Mouse (Mus musculus) neural tube, embryonic 13.5 days (tissue): Measurements from ENCODE around the gene Vps13a. TPM values are rescaled to one million over a fixed set of nuclear protein-coding genes. Genes with fewer than 3 reads are reported as not detected.

ENCODE experiments used
- ATAC-seq: fragments of 200-750 bp; cut with Nextera tagmentation; 2 replicates; pipeline ENCODE4 v1.8.0; 2017; ENCODE audit warnings: low read depth, mild to moderate bottlenecking, moderate TSS enrichment, moderate library complexity
- H3K27ac ChIP-seq: fragments of 300-500 bp; sonication (generic); replicated peaks from 2 replicates; pipeline ENCODE4 v1.5.1; 2015; ENCODE audit warnings: moderate library complexity, mild to moderate bottlenecking, inconsistent platforms
- H3K27me3 ChIP-seq: fragments of 300-500 bp; sonication (generic); 2 replicates; pipeline ENCODE4 v1.6.1; 2015; ENCODE audit warnings: mild to moderate bottlenecking, inconsistent platforms
- H3K36me3 ChIP-seq: fragments of 300-500 bp; sonication (generic); 2 replicates; pipeline ENCODE4 v1.6.1; 2015; ENCODE audit warnings: mild to moderate bottlenecking, inconsistent platforms
- H3K4me1 ChIP-seq: fragments of 300-500 bp; sonication (generic); replicated peaks from 2 replicates; pipeline ENCODE4 v1.6.1; 2015; ENCODE audit warnings: inconsistent platforms
- H3K4me2 ChIP-seq: fragments of 300-500 bp; sonication (generic); 2 replicates; pipeline ENCODE4 v1.6.1; 2015; ENCODE audit warnings: inconsistent platforms, mild to moderate bottlenecking, moderate library complexity
- H3K4me3 ChIP-seq: fragments of 300-500 bp; sonication (generic); 2 replicates; pipeline ENCODE4 v1.5.1; 2015; ENCODE audit warnings: mild to moderate bottlenecking, inconsistent platforms
- H3K9ac ChIP-seq: fragments of 300-500 bp; sonication (generic); 2 replicates; pipeline ENCODE4 v1.6.1; 2015; ENCODE audit warnings: moderate library complexity, mild to moderate bottlenecking, inconsistent platforms
- H3K9me3 ChIP-seq: fragments of 300-500 bp; sonication (generic); 2 replicates; pipeline ENCODE4 v1.6.1; 2016; ENCODE audit warnings: inconsistent platforms
- WGBS: fragments of 180-500 bp; shearing (Covaris S2); methylation state at CpG from one replicate; pipeline ENCODE4 v1.1.7; 2015; 5-methylcytosine and 5-hydroxymethylcytosine counted together
- polyA plus RNA-seq: library from polyadenylated mRNA; unstranded; fragments of >200 nt; fragmentation: Nextera tagmentation; extraction: Ambion mirVana; gene quantifications from 2 replicates; pipeline ENCODE4 v1.2.1, GENCODE M21; 2015

Vps13a gene
- polyA plus RNA-seq, 1 experiment from 2014 or later, result 6.0 TPM

DNA sequence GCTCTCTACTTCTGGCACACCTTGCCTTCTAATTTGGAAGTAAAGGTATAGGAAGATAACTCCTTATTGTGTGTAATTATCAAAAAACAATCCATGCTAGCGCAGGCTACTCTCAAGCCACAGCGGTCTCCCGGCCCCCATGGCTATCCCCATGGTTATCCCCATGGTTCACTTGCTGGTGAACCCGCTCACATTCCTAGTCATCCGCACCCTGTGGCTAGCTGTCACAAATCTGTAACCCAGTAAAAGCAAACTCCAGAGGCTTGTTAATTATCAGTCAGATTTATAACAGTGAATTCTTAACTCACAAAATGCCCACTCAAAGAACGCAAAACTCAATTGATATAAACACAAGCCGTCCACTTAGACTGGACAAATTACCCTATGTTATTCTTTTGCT is 25.5 kb downstream of the Vps13a start:
- peaks cover 3% of the 10 kb centered on the region; the same call in 1 of the 2 replicates for H3K36me3 ChIP-seq
- H3K9me3 ChIP-seq, result no peaks in the 10 kb centered on the region
- H3K9ac ChIP-seq, result no peak overlapping the region
- ATAC-seq, result no peak
- no peaks in the 10 kb centered on the region for H3K27me3 ChIP-seq
- WGBS, result 88% methylated on average over 7 of the region's 7 CpGs
- no peaks in the 10 kb centered on the region for H3K4me1 ChIP-seq
- H3K4me2 ChIP-seq, result no peak overlapping the region
- H3K4me3 ChIP-seq, result no peak overlapping the region
- H3K27ac ChIP-seq, result no peak overlapping the region

- no peak for ATAC-seq
- 80% methylated on average over 3 of the region's 3 CpGs for WGBS
Measured at GRCm38 (mm10) chr19:16753151-16753550, 27.6 kb downstream of the Vps13a start.

DNA sequence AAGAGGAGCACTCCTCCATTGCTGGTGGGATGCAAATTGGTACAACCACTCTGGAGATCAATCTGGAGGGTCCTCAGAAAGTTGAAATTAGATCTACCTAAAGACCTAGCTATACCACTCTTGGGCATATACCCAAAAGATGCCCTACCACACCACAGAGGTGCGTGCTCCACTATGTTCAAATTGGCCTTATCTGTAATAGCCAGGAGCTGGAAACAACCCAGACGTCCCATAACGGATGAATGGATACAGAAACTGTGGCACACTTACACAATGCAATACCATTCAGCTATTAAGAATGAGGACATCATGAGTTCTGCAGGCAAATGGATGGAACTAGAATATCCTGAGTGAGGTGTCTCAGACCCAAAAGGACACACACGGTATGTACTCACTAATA is 43.9 kb downstream of the Vps13a start:
- Histone ChIP-seq H3K36me3 (peaks cover 4% of the 10 kb centered on the region; the same call in 1 of the 2 replicates), H3K9ac (no peak overlapping the region), H3K27ac (no peak overlapping the region), H3K27me3 (no peaks in the 10 kb centered on the region), H3K9me3 (no peaks in the 10 kb centered on the region), H3K4me3 (no peak overlapping the region), H3K4me2 (no peak overlapping the region), H3K4me1 (no peaks in the 10 kb centered on the region)
- WGBS, result 92% methylated on average over 4 of the region's 4 CpGs
- ATAC-seq, result no peak

More at GRCm38 (mm10) chr19:16753151-16753550, 27.6 kb downstream of the Vps13a start:
- Histone ChIP-seq H3K9me3 (no peaks in the 10 kb centered on the region), H3K36me3 (peaks cover 3% of the 10 kb centered on the region; the same call in 1 of the 2 replicates), H3K9ac (no peak overlapping the region), H3K27ac (no peak overlapping the region), H3K4me3 (no peak overlapping the region), H3K4me1 (no peaks in the 10 kb centered on the region), H3K27me3 (no peaks in the 10 kb centered on the region), H3K4me2 (no peak overlapping the region)

- H3K9me3 ChIP-seq, result no peaks in the 10 kb centered on the region
- no peak overlapping the region for H3K4me2 ChIP-seq
- peaks cover 4% of the 10 kb centered on the region; the same call in 1 of the 2 replicates for H3K36me3 ChIP-seq
- no peaks in the 10 kb centered on the region for H3K27me3 ChIP-seq
- no peak for ATAC-seq
- no peaks in the 10 kb centered on the region for H3K4me1 ChIP-seq
- no peak overlapping the region for H3K27ac ChIP-seq
- H3K9ac ChIP-seq, result no peak overlapping the region
- H3K4me3 ChIP-seq, result no peak overlapping the region
- 55% methylated on average over 2 of the region's 2 CpGs for WGBS
Measured at GRCm38 (mm10) chr19:16728729-16729128, 52.0 kb downstream of the Vps13a start.

DNA sequence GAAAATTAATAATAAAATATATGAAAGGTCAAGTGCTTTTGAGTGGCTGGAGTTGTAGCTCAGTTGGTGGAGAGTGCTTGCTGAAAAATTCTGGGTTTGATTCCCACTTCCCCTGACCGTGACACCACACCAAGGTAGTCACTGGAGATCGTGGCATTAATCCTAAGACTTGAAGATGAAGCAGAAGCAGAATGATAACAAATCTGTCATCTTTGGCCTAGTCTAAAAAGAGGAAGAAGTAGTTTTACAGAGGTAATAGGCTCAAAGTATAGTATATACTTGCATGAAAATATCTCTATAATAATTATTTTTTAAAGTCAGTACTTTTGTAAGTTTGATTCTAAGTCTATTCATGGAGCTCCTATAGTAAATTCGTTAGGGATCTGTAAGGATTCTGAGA is 65.5 kb downstream of the Vps13a start:
- no peak overlapping the region for H3K4me3 ChIP-seq
- no peak overlapping the region for H3K4me2 ChIP-seq
- no peak overlapping the region for H3K27ac ChIP-seq
- no peaks in the 10 kb centered on the region for H3K9me3 ChIP-seq
- peaks cover 3% of the 10 kb centered on the region; the same call in 1 of the 2 replicates for H3K36me3 ChIP-seq
- WGBS, result 94% methylated on average over 3 of the region's 3 CpGs
- no peaks in the 10 kb centered on the region for H3K27me3 ChIP-seq
- no peaks in the 10 kb centered on the region for H3K4me1 ChIP-seq
- H3K9ac ChIP-seq, result no peak overlapping the region
- ATAC-seq, result no peak

DNA sequence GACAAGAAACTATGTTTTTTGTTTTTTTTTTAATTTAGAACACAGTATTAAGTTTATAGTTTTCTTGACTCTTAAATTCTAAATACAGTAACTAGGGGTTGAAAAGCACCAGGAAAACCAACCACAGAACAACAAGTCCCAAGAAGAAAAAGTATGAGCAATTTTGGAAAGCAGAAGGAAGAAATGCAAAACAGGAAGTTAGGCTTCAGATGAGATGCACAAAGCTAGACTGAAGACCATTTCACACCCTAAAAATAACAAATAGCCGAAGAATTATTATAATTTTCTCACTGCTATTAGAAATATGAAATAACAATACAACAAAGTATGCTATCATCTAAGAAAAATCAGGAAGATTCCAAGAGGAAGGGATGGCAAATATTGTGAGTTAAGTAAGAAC is 78.9 kb downstream of the Vps13a start:
- no peak overlapping the region for H3K27ac ChIP-seq
- no peak overlapping the region for H3K4me3 ChIP-seq
- 95% methylated on average over 1 of the region's 1 CpGs for WGBS
- no peaks in the 10 kb centered on the region for H3K27me3 ChIP-seq
- no peak overlapping the region for H3K4me2 ChIP-seq
- H3K9me3 ChIP-seq, result no peaks in the 10 kb centered on the region
- H3K4me1 ChIP-seq, result no peaks in the 10 kb centered on the region
- H3K36me3 ChIP-seq, result no peaks in the 10 kb centered on the region
- ATAC-seq, result no peak
- H3K9ac ChIP-seq, result no peak overlapping the region

DNA sequence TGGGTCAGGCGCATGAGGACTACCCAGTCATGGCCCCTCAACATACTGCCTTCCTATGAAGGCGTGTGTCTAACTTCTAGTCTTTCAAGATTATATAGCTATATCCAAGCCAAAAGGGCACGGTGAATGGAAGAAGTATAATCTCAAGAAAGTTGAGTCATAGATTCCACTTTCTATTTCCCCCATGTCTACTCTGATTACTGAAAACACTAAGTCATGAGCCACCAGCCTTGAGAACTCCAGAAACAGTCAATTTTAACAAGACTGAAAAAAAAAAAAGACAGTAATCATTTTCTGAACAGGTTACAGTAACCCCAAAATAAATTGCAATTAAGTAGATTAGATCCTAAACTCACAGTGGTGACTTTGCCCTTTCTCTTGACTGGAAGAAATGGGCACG is 95.8 kb downstream of the Vps13a start:
- WGBS, result 97% methylated on average over 4 of the region's 4 CpGs
- no peak overlapping the region for H3K9ac ChIP-seq
- H3K36me3 ChIP-seq, result no peaks in the 10 kb centered on the region

DNA sequence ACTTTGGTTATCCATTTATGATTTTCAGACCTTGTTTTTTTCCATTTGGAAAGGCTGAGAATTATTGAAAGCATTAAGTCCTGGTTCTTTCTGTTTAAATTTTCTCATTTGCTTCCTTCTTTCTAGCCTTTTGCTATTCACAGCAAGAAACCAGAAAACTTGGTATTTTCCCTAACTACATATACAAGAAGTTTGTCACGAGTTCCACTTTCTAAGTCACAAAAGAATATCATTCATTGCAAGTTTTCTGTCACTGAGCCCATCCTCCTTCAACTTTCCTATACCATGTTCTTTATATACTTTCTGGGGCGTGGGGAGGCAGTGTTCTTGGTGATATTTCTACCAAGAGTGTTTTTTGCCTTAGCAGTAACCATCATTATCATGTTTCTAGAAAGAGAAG is 96.5 kb downstream of the Vps13a start:
- H3K4me3 ChIP-seq, result no peak overlapping the region
- no peaks in the 10 kb centered on the region for H3K27me3 ChIP-seq
- H3K9ac ChIP-seq, result no peak overlapping the region
- no peaks in the 10 kb centered on the region for H3K36me3 ChIP-seq
- no peaks in the 10 kb centered on the region for H3K4me1 ChIP-seq
- 92% methylated on average over 2 of the region's 2 CpGs for WGBS
- H3K9me3 ChIP-seq, result no peaks in the 10 kb centered on the region
- H3K27ac ChIP-seq, result no peak overlapping the region
- H3K4me2 ChIP-seq, result no peak overlapping the region
- ATAC-seq, result no peak

More for the DNA sequence above, 95.8 kb downstream of the Vps13a start:
- no peak for ATAC-seq
- H3K27ac ChIP-seq, result no peak overlapping the region
- H3K4me2 ChIP-seq, result no peak overlapping the region
- H3K4me1 ChIP-seq, result no peaks in the 10 kb centered on the region
- no peaks in the 10 kb centered on the region for H3K27me3 ChIP-seq
- H3K4me3 ChIP-seq, result no peak overlapping the region
- no peaks in the 10 kb centered on the region for H3K9me3 ChIP-seq

DNA sequence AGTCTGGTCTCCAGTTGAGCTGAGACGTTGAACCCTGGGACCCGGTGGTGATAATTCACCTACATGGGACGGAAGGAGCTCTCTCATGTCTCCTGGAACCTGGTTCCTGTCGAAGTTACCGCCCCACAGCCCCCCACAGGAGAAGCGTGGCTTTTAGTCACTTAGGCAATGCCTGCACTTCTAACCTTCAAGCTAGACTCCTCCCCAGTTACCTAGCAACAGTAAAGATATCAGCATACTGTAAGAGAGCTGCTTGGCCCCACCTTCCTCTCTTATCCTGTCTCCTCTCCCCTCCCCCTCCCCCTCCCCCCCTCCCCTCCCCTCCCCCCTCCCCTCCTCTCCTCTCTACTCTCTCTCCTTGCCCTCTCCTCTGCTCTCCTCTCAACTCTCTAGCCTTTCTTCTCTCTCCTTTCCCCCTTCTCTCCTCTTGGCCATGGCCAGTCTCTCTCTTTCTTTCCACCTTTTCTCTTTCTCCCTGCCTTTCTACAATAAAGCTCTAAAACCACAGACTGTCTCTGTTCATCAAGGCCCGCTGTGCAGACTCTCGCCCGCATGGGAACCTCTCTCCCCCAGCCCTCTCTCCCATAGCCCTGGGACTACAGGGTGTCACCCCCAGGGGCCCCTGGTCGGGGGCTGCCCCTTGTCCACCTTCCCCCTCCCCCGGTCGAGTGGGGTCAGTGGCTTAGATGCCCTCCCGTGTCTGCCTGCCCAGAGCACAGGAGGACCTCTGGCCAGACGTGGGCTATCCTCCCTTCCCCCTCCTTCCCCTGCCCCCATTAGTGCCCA is 154.9 kb downstream of the Vps13a start:
- WGBS, result 30% methylated on average over 14 of the region's 14 CpGs
- Histone ChIP-seq H3K9ac (no peak overlapping the region), H3K4me1 (no peaks in the 10 kb centered on the region), H3K9me3 (no peaks in the 10 kb centered on the region), H3K4me3 (no peak overlapping the region), H3K36me3 (no peaks in the 10 kb centered on the region), H3K27ac (no peak overlapping the region), H3K27me3 (no peaks in the 10 kb centered on the region), H3K4me2 (no peak overlapping the region)
- ATAC-seq, result peak; percentile 27; the same call in 1 of the 2 replicates

DNA sequence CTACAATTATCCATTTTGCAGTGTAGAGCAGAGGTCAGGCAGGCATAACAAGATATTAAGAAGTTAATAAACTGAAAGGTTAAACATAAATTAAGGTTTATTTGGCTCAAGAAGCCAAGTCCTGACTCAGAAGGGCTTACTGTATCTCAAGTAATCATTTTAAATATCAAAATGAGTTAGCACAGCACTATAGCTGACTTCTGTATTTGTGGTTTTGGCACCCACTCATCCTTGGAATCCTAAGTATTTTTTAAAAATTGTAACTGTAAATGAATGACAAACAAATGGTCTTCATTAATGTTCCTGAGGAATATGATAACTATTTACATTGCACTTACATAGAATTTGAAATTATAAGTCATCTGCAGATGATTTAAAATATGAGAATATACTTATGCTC is 155.7 kb downstream of the Vps13a start:
- Histone ChIP-seq H3K4me3 (no peak overlapping the region), H3K27me3 (no peaks in the 10 kb centered on the region), H3K9me3 (no peaks in the 10 kb centered on the region), H3K4me1 (no peaks in the 10 kb centered on the region), H3K36me3 (no peaks in the 10 kb centered on the region), H3K27ac (no peak overlapping the region), H3K9ac (no peak overlapping the region), H3K4me2 (no peak overlapping the region)
- ATAC-seq, result no peak

DNA sequence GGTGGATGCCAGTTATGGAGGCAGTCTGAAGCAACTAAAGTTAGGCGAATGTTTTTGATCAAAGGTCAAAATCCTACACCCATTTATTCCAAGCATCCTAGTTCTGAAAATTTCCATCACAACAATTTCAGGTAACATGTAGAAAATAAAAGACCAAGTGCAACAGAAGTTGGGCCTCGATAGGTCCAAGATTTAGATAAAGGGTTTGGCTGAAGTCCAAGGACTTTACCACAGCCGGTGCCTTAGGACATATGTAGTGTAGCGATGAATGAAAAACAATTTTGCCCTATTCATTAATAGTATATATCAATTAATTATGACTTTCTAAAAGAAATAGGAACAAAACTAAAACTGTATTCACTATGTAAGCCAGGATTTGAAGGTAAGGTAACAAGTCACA is 157.6 kb downstream of the Vps13a start:
- H3K27me3 ChIP-seq, result no peaks in the 10 kb centered on the region
- no peaks in the 10 kb centered on the region for H3K36me3 ChIP-seq
- 85% methylated on average over 4 of the region's 4 CpGs for WGBS
- ATAC-seq, result no peak
- H3K9ac ChIP-seq, result no peak overlapping the region
- no peaks in the 10 kb centered on the region for H3K4me1 ChIP-seq
- no peak overlapping the region for H3K4me2 ChIP-seq
- no peak overlapping the region for H3K27ac ChIP-seq
- H3K4me3 ChIP-seq, result no peak overlapping the region
- H3K9me3 ChIP-seq, result no peaks in the 10 kb centered on the region

- no peak overlapping the region for H3K27ac ChIP-seq
- no peaks in the 10 kb centered on the region for H3K9me3 ChIP-seq
- no peak overlapping the region for H3K9ac ChIP-seq
- 95% methylated on average over 6 of the region's 6 CpGs for WGBS
- no peak overlapping the region for H3K4me2 ChIP-seq
- H3K4me3 ChIP-seq, result no peak overlapping the region
- no peaks in the 10 kb centered on the region for H3K27me3 ChIP-seq
- H3K36me3 ChIP-seq, result no peaks in the 10 kb centered on the region
- no peaks in the 10 kb centered on the region for H3K4me1 ChIP-seq
- ATAC-seq, result no peak
Measured at GRCm38 (mm10) chr19:16607634-16608033, 173.1 kb downstream of the Vps13a start.

DNA sequence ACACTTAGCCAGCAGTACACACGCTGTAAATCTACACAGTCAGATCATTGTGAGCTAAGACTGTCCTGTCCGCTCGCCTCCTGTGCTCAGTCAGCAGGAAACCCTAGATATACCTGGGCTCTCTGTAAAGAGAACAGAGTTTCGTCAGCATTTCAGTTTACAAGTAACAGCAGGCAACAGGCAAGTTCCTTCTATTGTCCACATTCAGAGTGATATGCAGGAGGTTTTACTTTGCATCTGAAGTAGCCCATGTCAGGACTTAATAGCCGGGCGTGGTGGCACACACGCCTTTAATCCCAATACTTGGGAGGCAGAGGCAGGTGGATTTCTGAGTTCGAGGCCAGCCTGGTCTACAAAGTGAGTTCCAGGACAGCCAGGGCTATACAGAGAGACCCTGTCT is 178.7 kb downstream of the Vps13a start:
- H3K4me1 ChIP-seq, result peaks cover 7% of the 10 kb centered on the region
- no peak overlapping the region for H3K9ac ChIP-seq
- H3K27ac ChIP-seq, result no peak overlapping the region
- no peaks in the 10 kb centered on the region for H3K9me3 ChIP-seq
- H3K4me3 ChIP-seq, result no peak overlapping the region
- H3K4me2 ChIP-seq, result no peak overlapping the region
- no peak for ATAC-seq
- 86% methylated on average over 8 of the region's 8 CpGs for WGBS
- H3K36me3 ChIP-seq, result no peaks in the 10 kb centered on the region
- H3K27me3 ChIP-seq, result peaks cover 3% of the 10 kb centered on the region; the same call in 1 of the 2 replicates
